Mouse (Mus musculus): Measurements from ENCODE around the gene Foxb2. TPM values are rescaled to one million over a fixed set of nuclear protein-coding genes. Genes with fewer than 3 reads are reported as not detected.

The Foxb2 gene
- polyA plus RNA-seq, 1 experiment, result not detected

DNA sequence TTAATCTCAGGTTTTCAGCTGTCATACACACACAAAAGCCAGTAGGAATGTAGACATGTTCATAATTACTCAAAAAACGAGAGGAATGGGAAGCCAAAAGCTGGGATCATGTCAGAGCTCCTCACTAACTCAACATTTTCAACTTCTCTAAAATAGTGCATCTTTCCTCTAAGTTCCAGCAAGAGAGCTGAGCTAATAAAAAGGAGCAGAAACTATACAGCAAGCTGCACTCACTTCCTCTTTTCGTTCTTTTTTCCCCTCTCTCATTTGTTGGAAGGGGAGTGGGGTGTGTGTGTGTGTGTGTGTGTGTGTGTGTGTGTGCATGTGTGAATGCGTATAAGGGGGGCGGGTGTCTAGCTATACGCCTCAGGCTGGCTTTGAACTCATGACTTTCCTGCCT is 45.9 kb downstream of the Foxb2 start:
- no peaks in the 10 kb centered on the region for H3K79me2 ChIP-seq (ENCODE audit: control insufficient read depth, insufficient read depth)

DNA sequence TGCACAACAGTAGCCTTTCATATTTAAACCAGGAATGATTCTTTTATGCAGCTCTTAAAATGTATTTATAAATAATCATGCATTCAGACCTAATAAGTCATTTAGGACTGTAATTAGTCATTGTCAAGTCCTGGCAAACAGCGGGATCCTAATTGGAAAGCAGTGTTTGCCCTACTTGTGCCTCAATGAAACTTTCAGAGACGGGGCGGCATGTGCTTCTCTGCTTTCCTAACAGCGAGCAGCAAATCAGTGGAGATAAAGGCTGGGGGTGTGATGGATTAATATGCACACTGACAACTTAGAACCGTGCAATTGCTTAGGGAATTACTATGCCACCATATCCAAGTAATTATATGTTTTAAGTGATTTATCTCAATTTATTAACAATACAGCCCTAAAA is 48.4 kb downstream of the Foxb2 start:
- no peaks in the 10 kb centered on the region for H3K79me2 ChIP-seq (ENCODE audit: control insufficient read depth, insufficient read depth)
- H3K4me2 ChIP-seq (ENCODE audit: low read depth), result no peak overlapping the region

More for the DNA sequence above, 45.9 kb downstream of the Foxb2 start:
- H3K4me2 ChIP-seq (ENCODE audit: low read depth), result no peak overlapping the region
- TF ChIP-seq CEBPB (IDR thresholded peaks at IDR 0.05; ENCODE audit: insufficient read depth, poor library complexity, severe bottlenecking) (no peak), MYOG (IDR thresholded peaks at IDR 0.05; ENCODE audit: control insufficient read depth in 1 of 3, insufficient read depth in 1 of 3, insufficient read length in 2 of 3, low read depth in 2 of 3) (no peak)
- no peaks in the 10 kb centered on the region for H3K27me3 ChIP-seq (ENCODE audit: control insufficient read depth, insufficient read depth, insufficient read length)
- no peak overlapping the region for H3K4me3 ChIP-seq
- no peaks in the 10 kb centered on the region for H3K36me3 ChIP-seq (ENCODE audit: control insufficient read depth, insufficient read depth)
- no peak overlapping the region for H3ac ChIP-seq (ENCODE audit: control insufficient read depth, insufficient read length)

More for the DNA sequence above, 48.4 kb downstream of the Foxb2 start:
- TF ChIP-seq REST (IDR thresholded peaks at IDR 0.05; ENCODE audit: insufficient read depth, insufficient read length), result no peak
- no peak for TF ChIP-seq MYOG (IDR thresholded peaks at IDR 0.05; ENCODE audit: control insufficient read depth in 1 of 3, insufficient read depth in 1 of 3, insufficient read length in 2 of 3, low read depth in 2 of 3)
- TF ChIP-seq CEBPB (IDR thresholded peaks at IDR 0.05; ENCODE audit: insufficient read depth, poor library complexity, severe bottlenecking), result no peak
- TF ChIP-seq MYOD1 (IDR thresholded peaks at IDR 0.05; ENCODE audit: control insufficient read depth in 1 of 3, insufficient read length in 2 of 3, low read depth in 2 of 3), result no peak
- TF ChIP-seq USF1 (IDR thresholded peaks at IDR 0.05; ENCODE audit: low read depth), result no peak
- Histone ChIP-seq H3K27me3 (ENCODE audit: control insufficient read depth, insufficient read depth, insufficient read length) (no peaks in the 10 kb centered on the region), H3K4me3 (no peak overlapping the region), H3K36me3 (ENCODE audit: control insufficient read depth, insufficient read depth) (no peaks in the 10 kb centered on the region), H3ac (ENCODE audit: control insufficient read depth, insufficient read length) (no peak overlapping the region)

Other genes starting within 250 kb of the Foxb2 start
- 3.7 TPM for gene Vps13a, start 92.9 kb downstream of the Foxb2 start, polyA plus RNA-seq (2012; fragmentation: generic; extraction: Trizol)
- 61.8 TPM for gene Prune2, start 82.3 kb upstream of the Foxb2 start, polyA plus RNA-seq (2012; fragmentation: generic; extraction: Trizol)